Mouse (Mus musculus) Muller cell, postnatal 12 days (primary cell): ENCODE measurements at regions not wholly inside any gene's neighbourhood (a gene's known extent, or its start where the extent isn't known, plus 50 kb on each side); places are given as distances from the start of the nearest gene placed in this dataset.

Source experiments
- DNase-seq: peaks from one replicate; pipeline ENCODE4 v3.0.0-alpha.2; 2015; ENCODE audit errors: inconsistent ontology term

- DNase-seq = no peak
These were observed 166.8 kb upstream of the Epha7 start for GRCm38 (mm10) chr4:28646154-28646553.

GRCm38 (mm10) chr4:28659478-28659877 lies 153.5 kb upstream of the Epha7 start:
- DNase-seq = no peak

GRCm38 (mm10) chr4:28698171-28698570 lies 114.8 kb upstream of the Epha7 start:
- DNase-seq = no peak

- DNase-seq = peak; percentile 14
These were observed 112.5 kb upstream of the Epha7 start for GRCm38 (mm10) chr4:28700481-28700880.

GRCm38 (mm10) chr4:28703356-28703755 lies 109.6 kb upstream of the Epha7 start:
- DNase-seq = no peak
